Mouse (Mus musculus): ENCODE data around the gene Col19a1.

The Col19a1 gene

GRCm38 (mm10) chr1:24470633-24471032 lies 116.6 kb downstream of the Col19a1 start:
- DNase-seq (ENCODE audit: extremely low read depth, insufficient read length, low spot score) = no peak

- DNase-seq (ENCODE audit: extremely low read depth, insufficient read length, low spot score) = no peak
Measured at GRCm38 (mm10) chr1:24461305-24461887, 125.9 kb downstream of the Col19a1 start.

- no peak for DNase-seq (ENCODE audit: extremely low read depth, insufficient read length, low spot score)
Measured at GRCm38 (mm10) chr1:24458015-24458414, 129.3 kb downstream of the Col19a1 start.

GRCm38 (mm10) chr1:24452572-24453269 lies 134.6 kb downstream of the Col19a1 start:
- no peak for DNase-seq (ENCODE audit: extremely low read depth, insufficient read length, low spot score)

- DNase-seq (ENCODE audit: extremely low read depth, insufficient read length, low spot score) = no peak
Measured at GRCm38 (mm10) chr1:24452159-24452558, 135.1 kb downstream of the Col19a1 start.

- no peak for DNase-seq (ENCODE audit: extremely low read depth, insufficient read length, low spot score)
Measured at GRCm38 (mm10) chr1:24437425-24437824, 149.8 kb downstream of the Col19a1 start.

- no peak for DNase-seq (ENCODE audit: extremely low read depth, insufficient read length, low spot score)
Measured at GRCm38 (mm10) chr1:24428306-24428705, 159.0 kb downstream of the Col19a1 start.

GRCm38 (mm10) chr1:24378125-24378821 lies 209.0 kb downstream of the Col19a1 start:
- no peak for DNase-seq (ENCODE audit: extremely low read depth, insufficient read length, low spot score)

- DNase-seq (ENCODE audit: extremely low read depth, insufficient read length, low spot score) = no peak
Measured at GRCm38 (mm10) chr1:24374902-24375301, 212.4 kb downstream of the Col19a1 start.

GRCm38 (mm10) chr1:24373671-24374070 lies 213.6 kb downstream of the Col19a1 start:
- no peak for DNase-seq (ENCODE audit: extremely low read depth, insufficient read length, low spot score)

- DNase-seq (ENCODE audit: extremely low read depth, insufficient read length, low spot score) = no peak
Measured at GRCm38 (mm10) chr1:24372471-24373258, 214.6 kb downstream of the Col19a1 start.

GRCm38 (mm10) chr1:24367570-24368517 lies 219.4 kb downstream of the Col19a1 start:
- no peak for DNase-seq (ENCODE audit: extremely low read depth, insufficient read length, low spot score)

- DNase-seq (ENCODE audit: extremely low read depth, insufficient read length, low spot score) = no peak
Measured at GRCm38 (mm10) chr1:24364775-24365174, 222.5 kb downstream of the Col19a1 start.

GRCm38 (mm10) chr1:24361990-24362635 lies 225.2 kb downstream of the Col19a1 start:
- DNase-seq (ENCODE audit: extremely low read depth, insufficient read length, low spot score) = no peak

- no peak for DNase-seq (ENCODE audit: extremely low read depth, insufficient read length, low spot score)
Measured at GRCm38 (mm10) chr1:24349462-24350217, 237.6 kb downstream of the Col19a1 start.

- no peak for DNase-seq (ENCODE audit: extremely low read depth, insufficient read length, low spot score)
Measured at GRCm38 (mm10) chr1:24347621-24348160, 239.6 kb downstream of the Col19a1 start.

GRCm38 (mm10) chr1:24337556-24338275 lies 249.6 kb downstream of the Col19a1 start:
- DNase-seq (ENCODE audit: extremely low read depth, insufficient read length, low spot score) = no peak

- DNase-seq (ENCODE audit: extremely low read depth, insufficient read length, low spot score) = no peak
Measured at GRCm38 (mm10) chr1:24336051-24336450, 251.2 kb downstream of the Col19a1 start.
